Mouse (Mus musculus) stomach, embryonic 16.5 days (tissue): Measurements from ENCODE around the gene Mdga1. TPM values are rescaled to one million over a fixed set of nuclear protein-coding genes. Genes with fewer than 3 reads are reported as not detected.
"Not testable (repeated sequence)": the region's sequence is repeated elsewhere in the genome, so short reads cannot be mapped to it uniquely, and the experiment has no call there.

Experiments
- ATAC-seq: fragments of 200-750 bp; cut with Nextera tagmentation; 2 replicates; pipeline ENCODE4 v1.8.0; 2017; ENCODE audit warnings: moderate number of reproducible peaks, moderate TSS enrichment; ENCODE audit not compliant: insufficient read depth, low FRiP score
- H3K27ac ChIP-seq: fragments of 300-500 bp; sonication (generic); 2 replicates; pipeline ENCODE4 v1.5.1; 2014; ENCODE audit warnings: low read length
- H3K27me3 ChIP-seq: fragments of 300-500 bp; sonication (generic); 2 replicates; pipeline ENCODE4 v1.6.1; 2014; ENCODE audit warnings: low read length, control low read depth, mixed read lengths; ENCODE audit not compliant: control insufficient read depth, insufficient read depth
- H3K36me3 ChIP-seq: fragments of 300-500 bp; sonication (generic); 2 replicates; pipeline ENCODE4 v1.6.1; 2014; ENCODE audit warnings: low read length; ENCODE audit not compliant: control insufficient read depth, insufficient read depth
- H3K4me1 ChIP-seq: fragments of 300-500 bp; sonication (generic); 2 replicates; pipeline ENCODE4 v1.6.1; 2014; ENCODE audit warnings: low read length, control low read depth, mixed read lengths; ENCODE audit not compliant: control insufficient read depth, insufficient read depth
- H3K4me2 ChIP-seq: fragments of 300-500 bp; sonication (generic); 2 replicates; pipeline ENCODE4 v1.6.1; 2014; ENCODE audit warnings: low read depth, low read length, mixed read lengths
- H3K4me3 ChIP-seq: fragments of 300-500 bp; sonication (generic); replicated peaks from 2 replicates; pipeline ENCODE4 v1.5.1; 2014; ENCODE audit warnings: mild to moderate bottlenecking, low read length
- H3K9ac ChIP-seq: fragments of 300-500 bp; sonication (generic); 2 replicates; pipeline ENCODE4 v1.6.1; 2014; ENCODE audit warnings: low read length
- H3K9me3 ChIP-seq: fragments of 300-500 bp; sonication (generic); replicated peaks from 2 replicates; pipeline ENCODE4 v1.6.1; 2016; ENCODE audit warnings: low read length, control low read depth; ENCODE audit not compliant: control insufficient read depth
- WGBS: fragments of 180-500 bp; shearing (Covaris S2); extraction: QIAGEN DNeasy Blood & Tissue Kit; methylation state at CpG from one replicate; pipeline ENCODE4 v1.1.7; 2014; 5-methylcytosine and 5-hydroxymethylcytosine counted together
- polyA plus RNA-seq: library from polyadenylated mRNA; unstranded; fragments of >200 nt; fragmentation: Nextera tagmentation; extraction: Ambion mirVana; gene quantifications from 2 replicates; pipeline ENCODE4 v1.2.1, GENCODE M21; 2015

Mdga1 gene
- polyA plus RNA-seq, 1 experiment from 2014 or later, result 2.9 TPM

- no peaks in the 10 kb centered on the region for H3K27me3 ChIP-seq
- H3K9ac ChIP-seq, result no peak overlapping the region
- H3K36me3 ChIP-seq, result no peaks in the 10 kb centered on the region
- no peaks in the 10 kb centered on the region for H3K4me1 ChIP-seq
- H3K4me2 ChIP-seq, result no peak overlapping the region
- no peaks in the 10 kb centered on the region for H3K9me3 ChIP-seq
- 84% methylated on average over 10 of the region's 10 CpGs for WGBS
- H3K27ac ChIP-seq, result no peak overlapping the region
- no peak overlapping the region for H3K4me3 ChIP-seq
- ATAC-seq, result no peak
These were observed 181.3 kb downstream of the Mdga1 start for GRCm38 (mm10) chr17:29788573-29788972.

- Histone ChIP-seq H3K27me3 (no peaks in the 10 kb centered on the region), H3K4me3 (no peak overlapping the region), H3K9me3 (no peaks in the 10 kb centered on the region), H3K4me1 (no peaks in the 10 kb centered on the region), H3K27ac (no peak overlapping the region), H3K4me2 (no peak overlapping the region), H3K9ac (no peak overlapping the region), H3K36me3 (no peaks in the 10 kb centered on the region)
- no peak for ATAC-seq
- WGBS, result 80% methylated on average over 9 of the region's 9 CpGs
These were observed 185.1 kb downstream of the Mdga1 start for GRCm38 (mm10) chr17:29784820-29785219.

GRCm38 (mm10) chr17:29781472-29781871, 188.4 kb downstream of the Mdga1 start:
- 87% methylated on average over 4 of the region's 4 CpGs for WGBS
- H3K9ac ChIP-seq, H3K27ac ChIP-seq, H3K4me3 ChIP-seq, H3K36me3 ChIP-seq, H3K27me3 ChIP-seq, ATAC-seq, H3K4me1 ChIP-seq, H3K4me2 ChIP-seq, H3K9me3 ChIP-seq: not testable (repeated sequence)

- H3K9me3 ChIP-seq, result no peaks in the 10 kb centered on the region
- ATAC-seq, result no peak
- H3K9ac ChIP-seq, result no peak overlapping the region
- H3K4me1 ChIP-seq, result no peaks in the 10 kb centered on the region
- no peak overlapping the region for H3K27ac ChIP-seq
- H3K36me3 ChIP-seq, result no peaks in the 10 kb centered on the region
- no peak overlapping the region for H3K4me2 ChIP-seq
- H3K27me3 ChIP-seq, result no peaks in the 10 kb centered on the region
- 76% methylated on average over 8 of the region's 8 CpGs for WGBS
- no peak overlapping the region for H3K4me3 ChIP-seq
These were observed 191.9 kb downstream of the Mdga1 start for GRCm38 (mm10) chr17:29778021-29778420.

Other genes with a start within 250 kb of the Mdga1 start
- gene Zfand3, start 34.6 kb upstream of the Mdga1 start, polyA plus RNA-seq, result 34.2 and 40.3 TPM in 2 replicates